Mouse (Mus musculus): ENCODE measurements around the gene Flot1. TPM values are rescaled to one million over a fixed set of nuclear protein-coding genes. Genes with fewer than 3 reads are reported as not detected.

Gene Flot1
- total and polyA plus RNA-seq, 3 experiments, result 38.1 to 64.1 TPM; not detected in 1

DNA sequence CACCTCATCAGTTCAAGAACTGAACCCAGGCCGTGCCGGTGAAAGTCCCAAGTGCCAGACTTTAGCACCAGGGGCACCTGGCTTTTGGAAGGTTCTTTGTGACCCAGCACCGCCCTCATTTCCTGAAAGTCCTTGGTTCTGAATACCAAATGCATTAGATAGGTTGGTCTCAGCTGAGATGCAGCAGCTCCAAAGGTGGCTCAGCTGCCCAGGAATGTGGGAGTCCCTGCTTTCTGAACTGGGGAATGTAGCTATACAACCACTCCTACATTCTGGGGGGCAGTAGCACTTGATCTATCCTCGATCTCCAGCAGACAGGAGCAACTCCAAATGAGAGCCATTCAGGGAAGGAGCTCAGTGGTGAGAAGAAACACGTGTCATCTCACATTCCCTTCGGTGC, 10.3 kb upstream of the Flot1 start:
- Histone ChIP-seq H3K9ac (ENCODE audit: control insufficient read depth, low read depth, low read length, poor library complexity, severe bottlenecking) (no peak overlapping the region), H3K36me3 (ENCODE audit: control insufficient read depth in 1 of 2, insufficient read depth in 2 of 2, low read length in 2 of 2) (peaks cover 0 to 20% of the 10 kb centered on the region in 2 experiments; a peak in 2 of 4 replicates), H3K4me1 (ENCODE audit: control insufficient read depth in 1 of 2, insufficient read depth in 2 of 2, low read length in 2 of 2) (peaks cover 12 to 35% of the 10 kb centered on the region in 2 experiments), H3K79me2 (ENCODE audit: control insufficient read depth, insufficient read depth, low read length, poor library complexity) (no peaks in the 10 kb centered on the region), H3K4me3 (ENCODE audit: control insufficient read depth in 1 of 2, insufficient read depth in 1 of 2, low read depth in 2 of 2, low read length in 2 of 2) (no peak overlapping the region), H3K27ac (ENCODE audit: control insufficient read depth, low read depth, low read length) (peak overlapping the region; percentile 20; the same call in 1 of the 2 replicates), H3K27me3 (ENCODE audit: control insufficient read depth in 1 of 2, insufficient read depth in 2 of 2, low read length in 2 of 2) (no peaks in the 10 kb centered on the region), H3K9me3 (replicated peaks; ENCODE audit: insufficient read depth, low read length) (no peaks in the 10 kb centered on the region)
- no peak for DNase-seq (ENCODE audit: low read depth, low spot score)
- no peak for TF ChIP-seq CTCF (IDR thresholded peaks at IDR 0.05 in 2 of 3, conservative IDR thresholded peaks at IDR 0.05 in 1 of 3; ENCODE audit: control insufficient read depth in 1 of 3, insufficient read depth in 1 of 3, low read depth in 2 of 3, low read length in 3 of 3, poor library complexity in 1 of 3, severe bottlenecking in 1 of 3)

DNA sequence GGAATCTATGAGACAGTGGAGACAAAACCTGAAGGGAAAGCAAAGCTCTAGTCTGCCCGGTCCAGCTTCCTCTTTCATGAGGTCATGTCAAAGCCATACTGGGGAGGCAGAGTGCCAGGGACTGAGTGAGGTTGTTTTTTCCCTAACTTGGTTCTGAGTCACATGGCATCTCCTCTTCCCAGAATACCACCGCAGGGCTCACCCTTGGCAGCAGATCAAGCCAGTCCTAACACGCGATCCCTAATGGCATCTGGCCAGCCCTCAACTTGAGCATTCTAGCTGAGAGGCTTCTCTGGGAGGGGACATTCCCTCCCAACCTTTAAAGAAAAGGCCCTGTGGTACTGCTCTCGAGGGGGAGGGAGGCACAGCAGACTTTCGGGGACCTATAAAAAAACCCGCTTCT, 9.8 kb upstream of the Flot1 start:
- TF ChIP-seq MAFK (IDR thresholded peaks at IDR 0.05; ENCODE audit: borderline replicate concordance, low read depth, low read length) (no peak), TAL1 (IDR thresholded peaks at IDR 0.05; ENCODE audit: low read length) (no peak), EP300 (IDR thresholded peaks at IDR 0.05; ENCODE audit: low read depth in 1 of 2, low read length in 2 of 2) (peak in 1 of 2 experiments; percentile 35; a peak in 2 of 4 replicates), SIN3A (IDR thresholded peaks at IDR 0.05; ENCODE audit: low read length) (peak; percentile 71), GABPA (IDR thresholded peaks at IDR 0.05; ENCODE audit: low read depth, low read length) (no peak), MEF2A (IDR thresholded peaks at IDR 0.05; ENCODE audit: extremely low read depth, insufficient replicate concordance, low read depth, low read length, poor library complexity, severe bottlenecking) (no peak), ETS1 (IDR thresholded peaks at IDR 0.05; ENCODE audit: low read depth, low read length) (peak; percentile 85), NELFE (IDR thresholded peaks at IDR 0.05; ENCODE audit: low read depth, low read length) (no peak), RCOR1 (IDR thresholded peaks at IDR 0.05; ENCODE audit: low read depth, low read length) (peak; percentile 35; the same call in 1 of the 2 replicates), MXI1 (IDR thresholded peaks at IDR 0.05; ENCODE audit: low read depth, low read length) (peak; percentile 79), USF1 (IDR thresholded peaks at IDR 0.05; ENCODE audit: low read depth, low read length) (peak; percentile 86), CHD2 (IDR thresholded peaks at IDR 0.05; ENCODE audit: low read length) (no peak), SMC3 (IDR thresholded peaks at IDR 0.05; ENCODE audit: low read depth, low read length) (no peak), ELF1 (IDR thresholded peaks at IDR 0.05; ENCODE audit: low read depth, low read length) (0 out of 2 replicates have a peak, but pooled peaks have one; percentile 6), USF2 (IDR thresholded peaks at IDR 0.05; ENCODE audit: borderline replicate concordance in 1 of 2, insufficient read depth in 1 of 2, low read depth in 1 of 2, low read length in 2 of 2) (0 out of 4 replicates have a peak, but pooled peaks of 1 of the 2 experiments have one; percentile 40), MYB (IDR thresholded peaks at IDR 0.05; ENCODE audit: low read depth, low read length) (no peak), BHLHE40 (IDR thresholded peaks at IDR 0.05; ENCODE audit: borderline replicate concordance, low read depth, low read length) (peak; percentile 36; the same call in 1 of the 2 replicates), ZMIZ1 (IDR thresholded peaks at IDR 0.05; ENCODE audit: low read depth, low read length) (no peak), MAX (IDR thresholded peaks at IDR 0.05; ENCODE audit: low read length) (peak; percentile 82), RAD21 (IDR thresholded peaks at IDR 0.05; ENCODE audit: low read depth, low read length) (no peak), POLR2A (IDR thresholded peaks at IDR 0.05; ENCODE audit: control insufficient read depth in 1 of 2, insufficient read depth in 1 of 2, low read depth in 1 of 2, low read length in 2 of 2, poor library complexity in 1 of 2) (0 out of 4 replicates have a peak, but pooled peaks of 1 of the 2 experiments have one; percentile 18)
- Histone ChIP-seq H3K4me3 (ENCODE audit: control insufficient read depth in 1 of 2, insufficient read depth in 1 of 2, low read depth in 2 of 2, low read length in 2 of 2) (peak overlapping the region in 1 of 2 experiments; percentile 35; a peak in 2 of 4 replicates), H3K4me1 (ENCODE audit: control insufficient read depth in 1 of 2, insufficient read depth in 2 of 2, low read length in 2 of 2) (peaks cover 7 to 30% of the 10 kb centered on the region in 2 experiments), H3K9me3 (replicated peaks; ENCODE audit: insufficient read depth, low read length) (no peaks in the 10 kb centered on the region), H3K36me3 (ENCODE audit: control insufficient read depth in 1 of 2, insufficient read depth in 2 of 2, low read length in 2 of 2) (peaks cover 0 to 20% of the 10 kb centered on the region in 2 experiments; a peak in 2 of 4 replicates), H3K27me3 (ENCODE audit: control insufficient read depth in 1 of 2, insufficient read depth in 2 of 2, low read length in 2 of 2) (no peaks in the 10 kb centered on the region), H3K27ac (ENCODE audit: control insufficient read depth, low read depth, low read length) (peak overlapping the region; percentile 73), H3K9ac (ENCODE audit: control insufficient read depth, low read depth, low read length, poor library complexity, severe bottlenecking) (peak overlapping the region; percentile 63), H3K79me2 (ENCODE audit: control insufficient read depth, insufficient read depth, low read length, poor library complexity) (no peaks in the 10 kb centered on the region)
- peak; percentile 86 for DNase-seq (ENCODE audit: low read depth, low spot score)
